Mouse (Mus musculus) stomach, postnatal 0 days (tissue): Measurements from ENCODE around the gene Cptp.

ENCODE experiments used
- CTCF ChIP-seq: IDR thresholded peaks from 2 replicates; pipeline ENCODE4 v1.5.1; 2016; ENCODE audit warnings: antibody characterized with exemption, low read depth, mild to moderate bottlenecking, moderate library complexity
- EP300 ChIP-seq: optimal IDR thresholded peaks from 2 replicates; pipeline ENCODE3; 2016; ENCODE audit warnings: antibody characterized with exemption

GRCm38 (mm10) chr4:155831831-155832230 lies 37.4 kb downstream of the Cptp start:
- no peak for TF ChIP-seq EP300
- TF ChIP-seq CTCF: no peak
